Mouse (Mus musculus): ENCODE data around the gene Lix1l.
"Not testable (repeated sequence)": the region's sequence is repeated elsewhere in the genome, so short reads cannot be mapped to it uniquely, and the experiment has no call there.

Gene Lix1l

DNA sequence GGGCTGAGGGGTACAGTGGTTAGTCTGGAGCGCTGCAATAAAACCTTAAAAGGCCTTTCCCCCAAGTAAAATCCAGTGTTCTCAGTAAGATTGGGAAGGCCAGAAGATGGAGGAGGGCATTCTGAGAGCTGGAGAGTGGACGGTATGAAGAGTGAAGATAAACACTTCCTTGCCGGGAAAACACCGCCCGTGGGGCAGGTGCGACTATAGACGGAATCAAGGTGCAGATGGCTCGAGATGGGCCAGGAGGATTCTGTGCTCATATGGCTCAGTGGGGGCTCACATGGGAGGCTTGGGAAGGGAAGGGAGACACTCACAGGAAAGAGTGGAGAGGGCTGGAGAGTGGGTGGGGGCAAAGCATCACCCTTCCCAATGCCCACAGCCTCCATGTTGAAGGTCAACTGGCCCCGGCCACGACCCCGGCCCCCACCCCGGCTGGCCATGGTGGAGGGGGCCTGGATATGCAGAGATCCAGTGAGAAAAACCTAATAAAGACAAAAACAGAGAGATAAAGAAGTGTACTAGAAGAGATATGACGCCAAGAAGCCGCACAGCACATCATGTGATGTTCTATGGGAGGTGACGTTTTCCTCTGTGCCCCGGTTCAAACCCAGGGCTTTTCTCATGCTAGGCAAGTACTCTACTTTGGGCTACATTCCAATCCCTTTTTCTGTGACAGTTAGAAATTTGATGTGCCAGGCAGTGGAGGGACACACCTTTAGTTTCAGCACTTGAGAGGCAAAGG is 19.0 kb upstream of the Lix1l start:
- DNase-seq (ENCODE audit: low read depth in 1 of 2, low spot score in 2 of 2) = no peak

DNA sequence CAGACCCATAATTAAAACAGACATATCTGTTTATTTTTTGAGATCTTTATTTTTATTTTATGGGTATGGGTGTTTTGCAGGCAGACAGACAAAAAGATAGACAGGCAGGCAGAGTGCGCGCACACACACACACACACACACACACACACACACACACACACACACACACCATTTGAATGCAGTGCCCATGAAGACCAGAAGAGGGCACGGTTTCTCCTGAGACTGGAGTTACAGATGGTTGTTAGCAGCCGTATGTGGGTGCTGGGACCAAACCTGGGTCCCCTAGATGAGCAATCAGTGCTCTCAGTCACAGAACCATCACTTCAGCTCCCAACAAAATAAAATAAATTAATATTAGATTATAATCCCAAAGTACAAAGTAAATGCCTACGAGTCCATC is 17.6 kb upstream of the Lix1l start:
- no peak for DNase-seq (ENCODE audit: low read depth in 1 of 2, low spot score in 2 of 2)

- DNase-seq (ENCODE audit: low read depth in 1 of 2, low spot score in 2 of 2) = no peak
Measured at GRCm38 (mm10) chr3:96590657-96591056, 10.3 kb upstream of the Lix1l start.

GRCm38 (mm10) chr3:96593374-96593773 is 7.6 kb upstream of the Lix1l start:
- no peak for DNase-seq (ENCODE audit: low read depth in 1 of 2, low spot score in 2 of 2)

GRCm38 (mm10) chr3:96593790-96594560 is 7.0 kb upstream of the Lix1l start, which contains the start of gene Polr3gl:
Gene Polr3gl (minus strand): TSS chr3:96594181.
- DNase-seq (ENCODE audit: low read depth in 1 of 2, low spot score in 2 of 2) = peak; percentile 75 to 84

GRCm38 (mm10) chr3:96594851-96595250 is 6.1 kb upstream of the Lix1l start:
- DNase-seq (ENCODE audit: low read depth in 1 of 2, low spot score in 2 of 2) = no peak

GRCm38 (mm10) chr3:96595661-96596060 is 5.3 kb upstream of the Lix1l start:
- no peak for DNase-seq (ENCODE audit: low read depth in 1 of 2, low spot score in 2 of 2)

DNA sequence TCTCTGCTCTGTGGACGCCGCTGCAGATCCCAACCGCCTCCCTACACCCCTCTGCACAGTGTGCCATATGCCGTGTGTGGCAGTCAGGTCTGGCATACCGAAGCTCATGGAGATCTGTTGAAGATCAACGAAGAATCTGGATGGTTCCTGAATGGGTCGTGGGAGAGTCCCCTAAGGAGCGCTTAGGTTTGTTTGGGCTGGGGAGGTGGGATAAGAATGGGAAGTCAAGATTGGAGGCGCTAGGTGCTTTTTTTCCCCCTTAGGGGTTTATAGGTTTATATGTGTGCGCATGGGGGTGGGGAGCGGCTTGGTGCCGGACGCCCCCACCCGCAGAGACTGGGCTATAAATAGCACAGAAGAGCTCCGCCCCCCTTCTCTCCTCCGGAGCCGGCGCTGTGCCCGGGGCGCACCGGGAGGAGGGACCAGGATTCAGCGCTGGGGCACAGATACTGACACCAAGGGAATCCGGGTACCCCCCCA is 4.7 kb upstream of the Lix1l start, which contains the start of gene Ankrd34a:
TSS of gene Ankrd34a (plus strand) at position 409 of the 480 bp plus-strand sequence.
- no peak for DNase-seq (ENCODE audit: low read depth in 1 of 2, low spot score in 2 of 2)

- no peak for DNase-seq (ENCODE audit: low read depth in 1 of 2, low spot score in 2 of 2)
Measured at GRCm38 (mm10) chr3:96596855-96597254, 4.1 kb upstream of the Lix1l start.

DNA sequence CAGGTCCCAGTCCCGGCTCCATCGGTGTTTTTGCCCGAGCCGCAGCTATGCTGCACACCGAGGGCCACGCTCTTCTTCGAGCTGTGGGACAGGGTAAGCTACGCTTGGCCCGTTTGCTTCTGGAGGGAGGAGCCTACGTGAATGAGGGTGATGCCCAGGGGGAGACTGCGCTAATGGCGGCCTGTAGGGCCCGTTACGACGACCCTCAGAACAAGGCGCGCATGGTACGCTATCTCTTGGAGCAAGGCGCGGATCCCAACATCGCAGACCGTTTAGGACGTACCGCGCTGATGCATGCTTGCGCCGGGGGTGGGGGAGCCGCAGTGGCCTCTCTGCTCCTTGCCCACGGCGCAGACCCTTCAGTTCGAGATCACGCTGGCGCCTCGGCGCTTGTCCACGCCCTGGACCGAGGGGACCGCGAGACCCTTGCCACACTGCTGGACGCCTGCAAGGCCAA is 3.5 kb upstream of the Lix1l start:
- no peak for DNase-seq (ENCODE audit: low read depth in 1 of 2, low spot score in 2 of 2)

- DNase-seq (ENCODE audit: low read depth in 1 of 2, low spot score in 2 of 2) = no peak
Measured at GRCm38 (mm10) chr3:96598156-96599068, 2.5 kb upstream of the Lix1l start.

GRCm38 (mm10) chr3:96599069-96599393 is 1.9 kb upstream of the Lix1l start:
- no peak for DNase-seq (ENCODE audit: low read depth in 1 of 2, low spot score in 2 of 2)

DNA sequence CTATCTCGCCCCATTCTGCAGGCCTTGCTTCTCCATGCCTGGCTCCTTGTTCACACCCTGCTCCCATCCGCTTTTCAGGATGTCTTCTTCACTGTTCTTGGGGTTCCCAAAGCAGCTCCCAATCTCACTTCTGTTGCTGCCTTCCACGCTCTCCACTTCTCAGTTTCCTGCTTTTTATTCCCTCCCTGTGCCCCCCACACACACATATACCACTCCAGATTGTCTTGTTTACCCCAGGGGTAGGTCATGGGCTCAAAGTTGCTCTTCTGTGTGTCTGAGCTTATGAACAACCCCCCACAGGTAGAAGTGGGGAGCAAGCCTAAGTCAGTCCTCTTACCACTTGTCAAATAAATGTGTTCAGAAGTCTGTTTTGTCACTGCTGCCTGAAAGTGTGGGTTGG is 1.5 kb upstream of the Lix1l start:
- DNase-seq (ENCODE audit: low read depth in 1 of 2, low spot score in 2 of 2) = no peak

DNA sequence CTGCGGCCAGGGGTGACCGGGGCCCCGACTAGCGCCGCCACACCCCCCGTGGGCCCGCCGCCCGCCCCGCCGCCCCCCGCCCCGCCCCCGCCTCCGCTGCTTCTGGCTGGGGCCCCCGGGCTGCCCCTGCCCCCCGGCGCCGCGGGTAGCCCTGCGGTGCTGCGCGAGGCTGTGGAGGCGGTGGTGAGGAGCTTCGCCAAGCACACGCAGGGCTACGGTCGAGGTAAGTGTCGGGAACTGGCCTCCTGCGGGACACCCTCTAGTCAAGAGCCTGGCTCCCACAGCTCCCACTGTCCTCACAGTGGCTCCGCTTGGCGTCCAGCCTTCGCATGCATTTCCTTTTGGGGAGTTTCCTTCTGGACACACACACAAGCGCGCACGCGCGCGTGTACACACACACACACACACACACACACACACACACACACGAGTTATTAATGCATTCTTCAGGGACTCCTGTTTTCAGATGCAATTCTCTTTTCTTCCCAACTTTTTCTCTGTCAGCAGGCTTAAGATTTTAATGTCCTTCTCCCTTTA is 370 bp downstream of the Lix1l start:
- no peak for DNase-seq (ENCODE audit: low read depth in 1 of 2, low spot score in 2 of 2)

DNA sequence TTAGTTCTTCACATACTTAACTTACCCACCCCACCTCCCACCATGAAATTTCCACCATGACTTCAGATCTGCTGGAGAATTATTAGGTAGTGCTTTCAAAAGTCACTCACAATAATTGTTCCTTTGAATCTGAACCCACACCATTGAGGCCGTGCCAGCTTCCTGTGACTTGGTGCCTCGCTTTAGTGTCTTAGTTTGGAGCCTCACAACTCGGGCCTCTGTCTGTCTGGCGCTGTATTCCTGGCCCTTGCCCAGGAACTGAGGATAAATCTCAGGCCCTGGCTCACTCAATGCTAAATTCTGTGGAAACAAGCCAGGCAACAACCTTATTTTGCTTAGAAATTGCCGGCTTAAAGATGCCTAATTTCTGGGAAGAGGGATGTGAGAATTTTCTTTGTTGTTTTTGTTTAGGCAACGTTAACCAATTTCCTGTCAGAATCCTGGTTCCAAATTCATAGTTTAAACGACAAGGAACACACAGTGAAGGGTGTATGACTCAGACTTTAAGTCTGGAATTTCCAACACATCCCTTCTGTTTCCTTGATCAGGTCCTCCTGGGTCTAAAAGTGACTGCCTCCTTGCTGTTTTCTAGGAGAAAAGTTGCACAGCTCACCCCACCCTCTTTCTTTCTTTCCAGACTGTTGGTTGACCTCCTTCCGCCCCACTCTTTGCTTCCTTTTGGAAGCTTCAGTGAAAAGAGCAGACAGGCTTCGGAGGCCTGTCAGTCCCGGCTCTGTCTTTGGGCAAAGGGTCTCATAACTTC is 1.2 kb downstream of the Lix1l start:
- no peak for DNase-seq (ENCODE audit: low read depth in 1 of 2, low spot score in 2 of 2)

DNA sequence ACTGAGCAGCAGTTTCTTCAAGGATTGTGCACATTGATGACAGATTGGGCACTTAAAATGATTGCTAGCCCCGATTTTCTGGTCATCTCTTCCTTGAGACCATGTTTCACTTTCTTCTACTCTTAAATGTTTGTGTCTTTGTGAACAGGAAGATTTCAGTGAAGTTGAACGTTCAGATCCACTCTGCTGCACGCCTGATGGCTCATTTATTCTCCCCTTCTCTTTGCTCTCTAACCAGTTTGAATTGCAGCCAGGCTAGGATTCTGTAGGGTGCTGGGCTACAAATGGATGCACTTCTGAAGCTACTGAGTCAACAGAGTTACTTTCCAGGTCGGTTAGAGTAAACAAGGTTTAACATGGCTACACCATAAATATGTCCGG is 1.7 kb downstream of the Lix1l start:
- DNase-seq (ENCODE audit: low read depth in 1 of 2, low spot score in 2 of 2) = no peak

DNA sequence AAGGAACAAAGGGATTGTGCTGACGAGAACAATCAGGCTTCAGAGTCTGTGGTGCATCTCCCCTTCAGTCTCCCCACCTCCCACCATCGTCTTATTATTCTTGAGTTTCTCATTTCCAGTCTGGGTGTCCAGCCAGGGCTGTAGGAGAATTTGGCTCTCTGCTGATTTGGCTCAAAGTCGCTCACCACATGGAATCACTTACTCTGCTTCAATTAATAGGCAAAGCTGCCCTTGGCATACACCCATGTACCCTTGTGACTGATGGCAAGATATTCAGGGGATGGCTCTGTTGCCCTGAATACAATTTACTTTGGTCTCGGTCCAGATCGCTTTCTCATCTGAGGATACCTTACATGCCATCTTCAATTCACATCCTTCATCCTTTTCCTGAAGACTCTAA is 2.4 kb downstream of the Lix1l start:
- no peak for DNase-seq (ENCODE audit: low read depth in 1 of 2, low spot score in 2 of 2)

DNA sequence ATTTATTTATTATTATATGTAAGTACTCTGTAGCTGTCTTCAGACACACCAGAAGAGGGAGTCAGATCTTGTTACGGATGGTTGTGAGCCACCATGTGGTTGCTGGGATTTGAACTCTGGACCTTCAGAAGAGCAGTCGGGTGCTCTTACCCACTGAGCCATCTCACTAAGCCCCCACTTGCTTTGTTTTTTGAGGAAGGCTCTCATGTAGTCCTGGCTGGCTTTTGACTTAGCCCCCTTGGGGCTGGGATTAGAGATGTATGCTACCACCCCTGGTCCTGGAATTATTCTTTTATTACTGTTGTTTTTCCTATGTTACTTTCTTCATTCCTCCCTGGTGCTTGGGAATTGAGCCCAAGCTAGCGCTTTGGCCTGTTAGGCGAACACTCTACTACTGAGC is 5.1 kb downstream of the Lix1l start:
- DNase-seq (ENCODE audit: low read depth in 1 of 2, low spot score in 2 of 2) = not testable (repeated sequence)

GRCm38 (mm10) chr3:96606618-96607017 is 5.7 kb downstream of the Lix1l start:
- DNase-seq (ENCODE audit: low read depth in 1 of 2, low spot score in 2 of 2) = no peak

DNA sequence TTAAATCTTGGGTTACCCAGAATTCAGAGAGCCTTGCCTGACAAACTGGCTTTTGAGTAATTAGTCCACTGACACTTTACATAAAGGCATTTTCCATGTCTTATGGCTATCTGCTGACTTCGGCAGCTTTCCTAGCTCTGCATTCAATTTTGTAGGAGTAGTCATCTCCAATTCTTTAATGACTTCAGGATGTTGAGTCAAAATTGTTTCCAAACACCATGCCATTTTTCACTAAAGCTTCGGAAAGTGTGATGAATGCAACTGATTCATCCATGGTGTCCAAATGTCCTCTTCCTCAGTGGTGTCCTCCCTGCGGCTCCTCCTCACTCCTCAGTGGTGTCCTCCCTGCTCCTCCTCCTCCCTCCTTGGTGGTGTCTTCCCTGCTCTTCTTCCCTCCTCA is 17.0 kb downstream of the Lix1l start:
- DNase-seq (ENCODE audit: low read depth in 1 of 2, low spot score in 2 of 2) = no peak

Measured in monocyte, adult 2 months (primary cell).